Mouse (Mus musculus) embryonic facial prominence, embryonic 12.5 days (tissue): ENCODE measurements around the gene Alkbh5. TPM values are rescaled to one million over a fixed set of nuclear protein-coding genes. Genes with fewer than 3 reads are reported as not detected.
A peak's percentile ranks its signal among the peaks of the same experiment; 100 is the strongest.

Source experiments
- ATAC-seq: fragments of 200-750 bp; cut with Nextera tagmentation; 2 replicates; pipeline ENCODE4 v1.8.0; 2017; ENCODE audit not compliant: insufficient number of reproducible peaks, insufficient read depth, low FRiP score, low TSS enrichment
- H3K27ac ChIP-seq: fragments of 300-500 bp; sonication (generic); 2 replicates; pipeline ENCODE4 v1.5.1; 2016; ENCODE audit warnings: mild to moderate bottlenecking
- H3K27me3 ChIP-seq: fragments of 300-500 bp; sonication (generic); 2 replicates; pipeline ENCODE4 v1.6.1; 2016; ENCODE audit warnings: mild to moderate bottlenecking, moderate library complexity
- H3K36me3 ChIP-seq: fragments of 300-500 bp; sonication (generic); 2 replicates; pipeline ENCODE4 v1.6.1; 2016; ENCODE audit warnings: mild to moderate bottlenecking
- H3K4me1 ChIP-seq: fragments of 300-500 bp; sonication (generic); 2 replicates; pipeline ENCODE4 v1.6.1; 2016
- H3K4me2 ChIP-seq: fragments of 300-500 bp; sonication (generic); replicated peaks from 2 replicates; pipeline ENCODE4 v1.6.1; 2016; ENCODE audit warnings: mild to moderate bottlenecking, moderate library complexity
- H3K4me3 ChIP-seq: fragments of 300-500 bp; sonication (generic); 2 replicates; pipeline ENCODE4 v1.5.1; 2016; ENCODE audit warnings: mild to moderate bottlenecking
- H3K9ac ChIP-seq: fragments of 300-500 bp; sonication (generic); 2 replicates; pipeline ENCODE4 v1.6.1; 2016; ENCODE audit warnings: mild to moderate bottlenecking, moderate library complexity
- H3K9me3 ChIP-seq: fragments of 300-500 bp; sonication (generic); 2 replicates; pipeline ENCODE4 v1.6.1; 2016; ENCODE audit warnings: mild to moderate bottlenecking, moderate library complexity
- WGBS: fragments of 180-500 bp; shearing (Covaris S2); methylation state at CpG from one replicate; pipeline ENCODE4 v1.1.7; 2016; 5-methylcytosine and 5-hydroxymethylcytosine counted together
- polyA plus RNA-seq: library from polyadenylated mRNA; unstranded; fragments of >200 nt; fragmentation: Nextera tagmentation; extraction: Ambion mirVana; gene quantifications from 2 replicates; pipeline ENCODE4 v1.2.1, GENCODE M21; 2016

Gene Alkbh5
- 36.1 and 37.8 TPM in 2 replicates for polyA plus RNA-seq

GRCm38 (mm10) chr11:60536180-60536858 lies at the start of gene Alkbh5:
Gene Alkbh5, plus strand, starts transcription at chr11:60536381.
- Histone ChIP-seq H3K27me3 (no peaks in the 10 kb centered on the region), H3K9me3 (no peaks in the 10 kb centered on the region), H3K27ac (peak within 1 kb of the TSS; percentile 100), H3K9ac (peak within 1 kb of the TSS; percentile 94), H3K4me3 (peak within 1 kb of the TSS; percentile 98), H3K4me2 (peak within 1 kb of the TSS; percentile 96), H3K36me3 (no peaks in the 10 kb centered on the region), H3K4me1 (peaks cover 21% of the 10 kb centered on the region)
- 22% methylated on average over 9 of the region's 9 CpGs for WGBS
- ATAC-seq, result no peak

- Histone ChIP-seq H3K27ac (no peak overlapping the region), H3K4me2 (no peak overlapping the region), H3K36me3 (no peaks in the 10 kb centered on the region), H3K9ac (no peak overlapping the region), H3K27me3 (0 out of 2 replicates have a peak, but pooled peaks cover 4% of the 10 kb centered on the region), H3K4me3 (no peak overlapping the region), H3K9me3 (no peaks in the 10 kb centered on the region), H3K4me1 (no peaks in the 10 kb centered on the region)
- 81% methylated on average over 5 of the region's 5 CpGs for WGBS
- no peak for ATAC-seq
These were observed 43.5 kb upstream of the Alkbh5 start for GRCm38 (mm10) chr11:60492726-60493125.

DNA sequence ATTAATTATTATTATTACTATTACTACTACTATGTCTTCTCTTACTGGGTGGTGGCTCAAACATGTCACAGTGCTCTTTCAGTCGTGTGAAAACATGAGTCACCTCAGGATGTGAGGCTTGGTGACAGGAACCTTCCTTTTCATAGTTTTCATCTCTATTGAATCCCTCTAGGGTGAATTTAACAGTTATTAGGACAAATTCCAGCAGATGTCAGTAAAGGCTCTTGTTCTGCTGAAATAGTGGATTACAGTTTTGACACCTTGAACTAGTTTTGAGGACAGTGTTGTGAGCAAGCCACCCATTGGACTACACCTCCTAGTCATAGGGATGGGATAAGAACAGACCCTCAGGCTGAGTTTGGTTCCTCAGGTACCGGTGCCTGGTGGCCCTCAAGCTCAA lies 40.5 kb upstream of the Alkbh5 start:
- H3K27ac ChIP-seq, result no peak overlapping the region
- H3K9ac ChIP-seq, result no peak overlapping the region
- no peaks in the 10 kb centered on the region for H3K36me3 ChIP-seq
- no peaks in the 10 kb centered on the region for H3K4me1 ChIP-seq
- H3K4me3 ChIP-seq, result no peak overlapping the region
- H3K27me3 ChIP-seq, result 0 out of 2 replicates have a peak, but pooled peaks cover 4% of the 10 kb centered on the region
- no peak for ATAC-seq
- H3K9me3 ChIP-seq, result no peaks in the 10 kb centered on the region
- WGBS, result 63% methylated on average over 2 of the region's 2 CpGs
- no peak overlapping the region for H3K4me2 ChIP-seq

- Histone ChIP-seq H3K4me3 (no peak overlapping the region), H3K9me3 (no peaks in the 10 kb centered on the region), H3K36me3 (no peaks in the 10 kb centered on the region), H3K4me1 (peaks cover 7% of the 10 kb centered on the region), H3K27ac (no peak overlapping the region), H3K4me2 (no peak overlapping the region), H3K27me3 (peaks cover 25% of the 10 kb centered on the region), H3K9ac (no peak overlapping the region)
- ATAC-seq, result no peak
- WGBS, result 79% methylated on average over 13 of the region's 13 CpGs
These were observed 28.9 kb upstream of the Alkbh5 start for GRCm38 (mm10) chr11:60507281-60507680.

GRCm38 (mm10) chr11:60508950-60509349 lies 27.2 kb upstream of the Alkbh5 start:
- Histone ChIP-seq H3K4me2 (peak overlapping the region; percentile 69), H3K27ac (no peak overlapping the region), H3K4me1 (peaks cover 7% of the 10 kb centered on the region), H3K9ac (peak overlapping the region; percentile 54; the same call in 1 of the 2 replicates), H3K9me3 (no peaks in the 10 kb centered on the region), H3K27me3 (peaks cover 25% of the 10 kb centered on the region), H3K4me3 (peak overlapping the region; percentile 39), H3K36me3 (no peaks in the 10 kb centered on the region)
- 6% methylated on average over 11 of the region's 11 CpGs for WGBS
- ATAC-seq, result no peak

DNA sequence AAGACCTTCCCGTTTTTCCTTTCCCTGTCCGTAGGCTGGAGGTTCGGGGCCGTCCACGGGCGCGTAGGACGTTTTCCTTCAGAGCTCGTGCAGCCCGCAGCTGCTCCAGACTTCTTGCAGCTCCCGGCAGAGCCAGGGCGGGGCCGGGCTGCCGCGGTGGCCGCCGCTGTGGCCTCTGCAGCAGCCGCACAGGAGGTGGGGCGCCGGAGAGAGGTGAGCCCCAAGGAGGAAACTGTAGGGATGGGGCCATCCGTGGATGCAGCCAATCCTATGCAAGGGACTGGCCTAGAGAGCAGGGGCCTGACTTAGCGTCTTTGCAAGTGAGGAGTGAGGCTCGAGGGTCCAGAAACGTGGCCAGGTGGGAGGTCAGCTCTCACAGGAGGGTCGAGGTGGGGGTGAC lies 26.7 kb upstream of the Alkbh5 start:
- Histone ChIP-seq H3K27ac (no peak overlapping the region), H3K9me3 (no peaks in the 10 kb centered on the region), H3K36me3 (no peaks in the 10 kb centered on the region), H3K4me3 (peak overlapping the region; percentile 39), H3K27me3 (peaks cover 25% of the 10 kb centered on the region), H3K9ac (peak overlapping the region; percentile 54), H3K4me2 (peak overlapping the region; percentile 69), H3K4me1 (peaks cover 7% of the 10 kb centered on the region)
- peak; percentile 68; the same call in 1 of the 2 replicates for ATAC-seq
- WGBS, result 1% methylated on average over 25 of the region's 25 CpGs

DNA sequence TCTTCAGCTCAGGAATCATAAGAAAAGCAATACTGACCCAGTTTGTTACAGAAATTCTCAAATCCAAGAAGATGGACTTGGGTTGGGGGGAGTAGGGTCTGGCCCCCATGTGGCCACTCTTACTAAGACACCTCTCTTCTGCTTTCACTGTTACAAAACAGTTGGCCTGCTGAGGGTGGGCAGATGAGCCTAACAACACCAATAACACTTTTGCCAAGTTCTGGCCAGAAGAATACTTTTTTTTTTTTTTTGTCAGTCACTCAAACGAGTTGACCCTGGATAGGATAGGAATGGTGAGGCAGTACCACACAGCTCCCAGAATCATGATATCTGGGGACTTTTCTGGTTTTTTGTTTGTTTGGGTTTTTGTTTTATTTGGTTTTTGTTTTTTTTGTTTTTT lies 24.3 kb upstream of the Alkbh5 start:
- no peak overlapping the region for H3K4me2 ChIP-seq
- H3K36me3 ChIP-seq, result no peaks in the 10 kb centered on the region
- H3K4me1 ChIP-seq, result peaks cover 7% of the 10 kb centered on the region
- 83% methylated on average over 1 of the region's 1 CpGs for WGBS
- H3K9me3 ChIP-seq, result no peaks in the 10 kb centered on the region
- no peak overlapping the region for H3K27ac ChIP-seq
- no peak overlapping the region for H3K9ac ChIP-seq
- peaks cover 25% of the 10 kb centered on the region for H3K27me3 ChIP-seq
- no peak overlapping the region for H3K4me3 ChIP-seq
- no peak for ATAC-seq

GRCm38 (mm10) chr11:60512520-60512919 lies 23.7 kb upstream of the Alkbh5 start:
- peaks cover 25% of the 10 kb centered on the region for H3K27me3 ChIP-seq
- no peak overlapping the region for H3K4me2 ChIP-seq
- H3K4me1 ChIP-seq, result peaks cover 7% of the 10 kb centered on the region
- no peaks in the 10 kb centered on the region for H3K9me3 ChIP-seq
- ATAC-seq, result no peak
- H3K27ac ChIP-seq, result no peak overlapping the region
- H3K9ac ChIP-seq, result no peak overlapping the region
- H3K4me3 ChIP-seq, result no peak overlapping the region
- H3K36me3 ChIP-seq, result no peaks in the 10 kb centered on the region
- WGBS, result 75% methylated on average over 2 of the region's 2 CpGs

DNA sequence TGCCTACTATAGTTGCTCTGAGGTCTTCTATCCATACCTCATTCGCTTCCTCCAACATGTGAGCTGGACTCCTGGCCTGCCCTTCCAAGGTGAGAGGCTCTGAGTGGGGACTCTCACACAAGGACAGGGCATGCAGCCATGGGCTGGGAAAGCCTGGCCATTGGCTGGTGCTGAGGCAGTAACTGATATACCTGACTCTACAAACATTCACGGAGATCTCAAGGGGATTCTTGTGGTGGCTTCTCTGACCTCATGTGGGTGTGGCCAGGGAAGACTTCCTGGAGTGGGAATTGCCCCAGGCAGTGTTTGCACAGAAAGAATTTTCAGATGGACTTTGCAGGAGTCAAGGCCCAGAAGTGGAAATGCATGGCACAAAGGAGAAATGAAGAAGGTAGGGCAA lies 21.2 kb upstream of the Alkbh5 start:
- H3K36me3 ChIP-seq, result no peaks in the 10 kb centered on the region
- H3K4me2 ChIP-seq, result no peak overlapping the region
- 47% methylated on average over 2 of the region's 2 CpGs for WGBS
- H3K9ac ChIP-seq, result no peak overlapping the region
- no peak overlapping the region for H3K4me3 ChIP-seq
- H3K9me3 ChIP-seq, result no peaks in the 10 kb centered on the region
- ATAC-seq, result no peak
- H3K27ac ChIP-seq, result no peak overlapping the region
- peaks cover 5% of the 10 kb centered on the region; the same call in 1 of the 2 replicates for H3K27me3 ChIP-seq
- peaks cover under 1% of the 10 kb centered on the region for H3K4me1 ChIP-seq

DNA sequence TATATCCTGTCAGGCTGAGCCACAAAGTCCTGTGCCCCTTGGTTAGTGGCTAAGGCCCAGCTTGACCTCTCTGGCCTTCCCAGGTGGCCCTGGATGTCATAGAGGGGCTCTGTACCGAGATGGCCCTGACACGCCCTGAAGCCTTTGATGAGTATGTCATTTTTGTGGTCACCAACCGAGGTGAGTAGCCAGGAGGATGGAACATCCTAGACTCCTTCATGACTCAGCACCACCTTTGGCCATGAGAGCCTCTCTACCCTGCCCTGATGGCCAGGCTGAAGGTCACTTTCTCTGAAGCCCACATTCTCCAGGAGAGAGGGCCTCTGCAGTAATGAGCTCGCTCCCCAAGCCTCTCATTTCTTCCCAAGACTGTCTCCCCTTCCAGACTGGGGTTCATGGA lies 17.9 kb upstream of the Alkbh5 start:
- H3K9ac ChIP-seq, result no peak overlapping the region

GRCm38 (mm10) chr11:60522027-60522426 lies 14.2 kb upstream of the Alkbh5 start:
- Histone ChIP-seq H3K9ac (no peak overlapping the region), H3K9me3 (no peaks in the 10 kb centered on the region), H3K27ac (no peak overlapping the region), H3K4me2 (no peak overlapping the region), H3K27me3 (no peaks in the 10 kb centered on the region), H3K4me1 (no peaks in the 10 kb centered on the region), H3K36me3 (no peaks in the 10 kb centered on the region), H3K4me3 (no peak overlapping the region)
- 80% methylated on average over 5 of the region's 5 CpGs for WGBS
- ATAC-seq, result no peak

More for the DNA sequence above, 17.9 kb upstream of the Alkbh5 start:
- Histone ChIP-seq H3K36me3 (no peaks in the 10 kb centered on the region), H3K27ac (no peak overlapping the region), H3K9me3 (no peaks in the 10 kb centered on the region), H3K4me2 (no peak overlapping the region), H3K4me3 (no peak overlapping the region), H3K27me3 (no peaks in the 10 kb centered on the region), H3K4me1 (no peaks in the 10 kb centered on the region)
- ATAC-seq, result no peak
- 67% methylated on average over 4 of the region's 4 CpGs for WGBS

- Histone ChIP-seq H3K36me3 (no peaks in the 10 kb centered on the region), H3K4me3 (no peak overlapping the region), H3K9ac (no peak overlapping the region), H3K9me3 (no peaks in the 10 kb centered on the region), H3K4me1 (no peaks in the 10 kb centered on the region), H3K27ac (no peak overlapping the region), H3K4me2 (no peak overlapping the region), H3K27me3 (no peaks in the 10 kb centered on the region)
- 75% methylated on average over 6 of the region's 6 CpGs for WGBS
- ATAC-seq, result no peak
These were observed 13.4 kb upstream of the Alkbh5 start for GRCm38 (mm10) chr11:60522661-60523365.
